Mouse (Mus musculus) cortical plate, adult 2 months (tissue): ENCODE measurements around the gene Clic1. TPM values are rescaled to one million over a fixed set of nuclear protein-coding genes. Genes with fewer than 3 reads are reported as not detected.

Experiments used
- H3K27ac ChIP-seq: fragments of 200-500 bp; 2 replicates; pipeline ENCODE4 v1.5.1; 2012; ENCODE audit warnings: low read length, control low read depth, inconsistent platforms; ENCODE audit not compliant: insufficient read depth
- H3K4me1 ChIP-seq: fragments of 200-500 bp; 2 replicates; pipeline ENCODE4 v1.6.1; 2011; ENCODE audit warnings: low read length; ENCODE audit not compliant: control insufficient read depth, insufficient read depth
- H3K4me3 ChIP-seq: fragments of 200-500 bp; 2 replicates; pipeline ENCODE4 v1.5.1; 2011; ENCODE audit warnings: mild to moderate bottlenecking, low read length, control low read depth; ENCODE audit not compliant: insufficient read depth
- CTCF ChIP-seq: fragments of 200-500 bp; IDR thresholded peaks from 2 replicates; pipeline ENCODE4 v1.5.1; 2011; ENCODE audit warnings: mild to moderate bottlenecking, control low read depth, low read length; ENCODE audit not compliant: insufficient read depth; ENCODE audit errors: extremely low read depth
- POLR2A ChIP-seq: fragments of 200-500 bp; IDR thresholded peaks from 2 replicates; pipeline ENCODE4 v1.6.1; 2011; ENCODE audit warnings: mild to moderate bottlenecking, low read length, control low read depth; ENCODE audit not compliant: insufficient read depth; ENCODE audit errors: extremely low read depth
- polyA plus RNA-seq: library from polyadenylated mRNA; depleted of rRNA; stranded (reverse); fragments of >200 nt; gene quantifications from 2 replicates; pipeline ENCODE4 v1.2.3, GENCODE M21; 2012

Clic1 gene
- polyA plus RNA-seq, 1 experiment: 18.4 TPM

DNA sequence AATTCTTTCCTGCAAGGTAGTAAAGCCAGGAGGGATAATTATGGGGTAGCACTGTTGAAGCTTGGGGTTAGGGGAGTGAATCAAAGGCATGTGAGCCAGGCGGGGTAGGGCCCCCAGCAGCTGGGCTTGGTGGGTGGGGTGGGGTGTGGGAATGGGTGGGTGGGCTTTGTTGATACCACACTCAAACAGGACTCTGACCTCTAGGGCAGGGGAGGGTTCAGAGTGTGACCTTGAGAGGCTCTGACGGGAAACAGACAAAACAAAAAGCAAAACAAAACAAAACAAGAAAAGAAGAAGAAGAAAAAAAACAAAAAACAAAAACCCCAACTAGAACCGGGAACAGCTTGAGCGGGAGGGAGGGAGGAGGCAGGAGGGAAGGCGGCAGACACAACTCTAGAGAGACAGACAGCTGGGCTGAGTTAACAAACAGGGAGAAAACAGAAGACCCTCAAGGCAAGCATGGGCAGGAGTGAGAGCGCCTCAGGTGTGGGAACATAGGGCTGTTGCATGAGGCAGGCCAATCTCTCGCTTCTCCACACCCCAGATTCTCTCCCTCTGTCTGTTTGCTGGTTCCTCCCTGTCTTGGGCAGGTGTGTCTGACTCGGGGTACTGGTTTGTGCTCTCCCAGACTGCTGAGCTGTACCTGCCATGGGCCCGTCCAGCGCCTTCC is 26.9 kb downstream of the Clic1 start, which contains the start of gene Ly6g6e:
Gene Ly6g6e (plus strand): TSS at position 396 of the 670 bp plus-strand sequence.
- peak within 1 kb of the TSS; percentile 21 for H3K4me3 ChIP-seq
- H3K4me1 ChIP-seq: no peaks in the 10 kb centered on the region
- TF ChIP-seq POLR2A: no peak
- TF ChIP-seq CTCF: no peak
- no peak within 1 kb of the TSS for H3K27ac ChIP-seq

DNA sequence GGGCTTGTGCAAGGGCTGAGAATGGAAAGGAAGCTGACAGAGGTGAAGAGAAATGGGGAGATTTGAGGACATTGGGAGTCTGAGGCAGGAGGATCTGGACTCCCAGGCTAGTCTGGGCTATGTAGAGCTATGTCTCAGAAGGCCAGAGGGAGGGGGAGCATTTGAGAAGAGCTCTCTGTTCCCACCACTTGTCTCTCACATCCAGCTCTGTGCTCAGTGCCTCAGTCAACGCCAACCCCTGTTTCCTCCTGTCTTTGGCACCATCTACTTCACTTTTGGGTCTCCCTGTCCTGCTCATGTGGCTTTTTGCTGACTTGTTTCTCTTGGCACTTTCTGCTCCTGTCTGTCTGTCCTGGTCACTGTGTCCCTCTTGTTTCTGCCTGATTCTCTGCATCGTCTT is 27.5 kb downstream of the Clic1 start:
- Histone ChIP-seq H3K27ac (no peak overlapping the region), H3K4me1 (no peaks in the 10 kb centered on the region), H3K4me3 (peak overlapping the region; percentile 21; the same call in 1 of the 2 replicates)
- TF ChIP-seq CTCF: no peak
- TF ChIP-seq POLR2A: no peak

DNA sequence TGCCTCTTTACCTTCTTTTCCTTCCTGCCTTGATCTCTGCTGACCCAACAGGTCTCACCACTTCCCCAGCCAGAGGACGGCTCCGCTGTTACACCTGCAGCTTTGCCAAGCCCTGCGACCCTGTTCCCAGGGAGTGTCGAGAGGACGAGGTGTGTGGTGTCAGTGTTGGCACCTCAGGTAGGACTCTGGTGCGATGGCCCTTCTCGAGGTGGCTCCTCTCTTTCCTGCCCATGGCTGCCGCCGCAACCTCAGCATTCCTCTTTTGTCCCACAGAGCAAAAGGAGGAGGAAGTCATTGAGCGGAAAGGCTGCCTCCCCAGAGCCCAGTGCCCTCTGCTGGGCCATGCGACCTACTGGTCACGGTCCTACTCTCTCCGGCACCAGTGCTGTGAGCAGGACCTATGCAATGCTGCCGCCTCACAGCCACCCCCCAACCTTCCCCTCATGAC is 28.0 kb downstream of the Clic1 start, which contains the start of gene Ly6g6d:
Gene Ly6g6d (minus strand): TSS at position 280 of the 448 bp plus-strand sequence.
- Histone ChIP-seq H3K4me3 (peak within 1 kb of the TSS; percentile 21), H3K27ac (no peak within 1 kb of the TSS), H3K4me1 (no peaks in the 10 kb centered on the region)
- TF ChIP-seq POLR2A (no peak), CTCF (peak; percentile 26)

DNA sequence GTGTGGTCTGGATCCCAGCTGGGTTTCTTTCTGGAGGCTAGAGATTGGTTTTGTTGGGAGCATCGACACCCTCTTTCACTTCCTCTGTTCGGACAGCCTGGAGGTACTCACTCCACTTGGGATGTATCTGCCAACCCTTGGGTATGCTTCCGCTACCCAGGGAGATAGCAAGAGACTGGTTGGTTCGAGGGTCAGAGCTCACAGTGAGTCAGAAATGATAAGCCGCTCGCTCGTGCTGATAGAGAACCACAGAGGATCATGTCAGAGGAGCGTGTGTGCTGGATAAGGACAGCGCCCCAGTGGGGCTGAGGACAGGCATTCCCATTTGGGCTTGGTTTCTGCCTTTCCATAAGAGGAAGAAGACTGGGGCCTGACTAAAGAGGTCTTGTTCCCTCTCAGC is 30.0 kb downstream of the Clic1 start:
- no peak for TF ChIP-seq POLR2A
- TF ChIP-seq CTCF: no peak
- no peak overlapping the region for H3K4me3 ChIP-seq
- no peak overlapping the region for H3K27ac ChIP-seq
- no peaks in the 10 kb centered on the region for H3K4me1 ChIP-seq

DNA sequence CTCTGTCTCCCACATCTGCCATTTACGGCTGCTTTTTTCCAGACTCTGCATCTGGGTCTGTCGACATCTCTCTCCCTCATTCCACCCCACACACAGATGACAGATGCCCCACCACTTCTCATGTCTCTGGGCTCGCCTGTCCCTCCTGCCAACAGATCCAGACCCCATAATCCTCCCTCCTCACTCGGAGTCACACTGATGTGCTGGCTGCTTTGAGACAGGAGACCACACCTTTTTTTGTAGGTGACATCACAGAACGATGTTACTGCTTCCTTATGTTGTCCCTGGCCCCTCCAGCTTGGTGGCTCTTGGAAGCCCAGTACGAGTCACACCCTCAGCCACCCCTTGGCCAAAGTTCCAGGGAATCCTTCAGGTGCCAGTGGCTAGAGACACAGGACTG is 30.5 kb downstream of the Clic1 start:
- Histone ChIP-seq H3K27ac (no peak overlapping the region), H3K4me1 (no peaks in the 10 kb centered on the region), H3K4me3 (no peak overlapping the region)
- TF ChIP-seq CTCF (no peak), POLR2A (no peak)

DNA sequence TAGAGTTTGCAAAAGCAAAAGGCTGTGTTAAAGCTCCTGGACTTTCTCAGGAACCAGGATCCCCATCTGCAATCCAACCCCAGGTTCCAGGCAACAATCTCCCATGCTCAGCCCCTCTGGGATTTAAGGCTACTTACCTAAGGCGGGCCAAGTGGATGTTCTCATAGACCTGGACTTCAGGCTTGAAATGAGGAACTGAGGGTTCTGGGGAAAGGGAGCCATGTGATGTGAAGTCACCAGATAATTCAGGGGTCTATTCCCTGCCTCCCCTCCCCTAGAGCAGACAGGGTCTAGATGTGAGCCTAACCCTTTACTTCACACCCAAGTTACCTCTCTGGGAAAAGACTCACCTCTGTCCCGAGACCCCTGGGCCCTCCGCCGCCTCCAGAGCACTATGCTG is 30.9 kb downstream of the Clic1 start:
- H3K4me3 ChIP-seq: no peak overlapping the region
- peak overlapping the region; percentile 80; the same call in 1 of the 2 replicates for H3K27ac ChIP-seq
- no peaks in the 10 kb centered on the region for H3K4me1 ChIP-seq
- TF ChIP-seq CTCF (no peak), POLR2A (no peak)

DNA sequence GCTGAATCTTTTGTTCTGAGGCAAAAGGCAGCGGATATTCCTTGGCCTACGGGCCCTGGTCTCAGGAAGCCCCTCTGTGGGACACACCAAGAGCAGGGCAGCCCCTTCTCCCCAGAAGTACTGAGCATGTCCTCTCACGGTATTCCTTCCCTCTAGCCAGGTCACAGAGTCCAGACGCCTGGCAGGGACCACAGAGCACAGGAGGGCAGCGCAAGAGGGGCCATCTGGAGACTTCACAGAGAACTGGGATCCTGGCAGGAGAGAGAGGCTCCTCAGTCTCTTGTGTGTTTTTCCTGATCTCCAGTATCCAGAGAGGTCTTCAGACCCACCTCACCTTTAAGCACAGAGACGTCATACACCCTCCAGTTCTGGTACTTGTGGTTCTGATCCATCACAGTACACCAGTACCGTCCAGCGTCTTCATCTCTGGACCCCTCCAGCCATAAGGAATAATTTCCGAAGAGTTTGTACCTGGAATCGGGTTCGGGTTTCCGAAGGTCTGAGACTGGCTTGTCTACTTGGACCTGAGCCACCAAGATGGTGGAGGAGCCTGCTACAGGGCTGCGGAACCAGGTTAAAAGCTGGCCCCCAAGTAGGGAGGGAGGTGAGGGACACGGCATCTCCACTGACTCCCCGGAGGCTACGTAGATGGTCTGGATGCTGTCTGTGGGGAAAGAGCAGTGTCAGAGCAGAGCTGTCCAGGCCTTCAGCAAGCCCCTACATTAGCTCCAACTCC is 33.2 kb downstream of the Clic1 start:
- Histone ChIP-seq H3K27ac (no peak overlapping the region), H3K4me3 (no peak overlapping the region), H3K4me1 (no peaks in the 10 kb centered on the region)
- TF ChIP-seq CTCF: no peak
- no peak for TF ChIP-seq POLR2A

DNA sequence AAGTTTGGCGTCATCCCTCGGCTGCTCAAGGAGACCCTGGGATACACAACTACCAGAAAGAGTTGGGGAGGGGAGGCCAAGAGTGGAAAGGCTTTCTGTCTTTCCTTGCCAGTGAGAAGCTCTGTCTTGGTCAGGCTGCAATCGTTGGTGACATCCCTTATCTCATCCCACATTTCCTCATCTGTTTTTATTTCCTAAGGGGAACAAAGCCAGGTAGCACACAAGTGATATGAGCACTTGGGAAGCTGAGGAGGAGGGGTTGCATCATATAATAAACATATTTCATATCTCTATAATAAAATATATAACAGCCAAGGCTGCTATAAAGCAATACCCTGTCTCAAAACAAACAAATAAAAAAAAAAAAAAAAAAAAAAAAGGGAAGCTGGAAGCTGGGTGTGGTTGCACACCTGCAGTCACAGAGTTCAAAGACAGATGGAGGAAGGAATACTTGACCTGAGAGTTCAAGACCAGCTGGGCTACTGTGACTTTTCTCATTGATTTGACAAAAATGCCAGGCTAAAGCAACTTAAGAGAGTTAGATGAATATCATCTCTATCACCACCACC is 34.2 kb downstream of the Clic1 start:
- no peaks in the 10 kb centered on the region for H3K4me1 ChIP-seq
- H3K4me3 ChIP-seq: no peak overlapping the region
- no peak overlapping the region for H3K27ac ChIP-seq
- TF ChIP-seq CTCF (no peak), POLR2A (no peak)

DNA sequence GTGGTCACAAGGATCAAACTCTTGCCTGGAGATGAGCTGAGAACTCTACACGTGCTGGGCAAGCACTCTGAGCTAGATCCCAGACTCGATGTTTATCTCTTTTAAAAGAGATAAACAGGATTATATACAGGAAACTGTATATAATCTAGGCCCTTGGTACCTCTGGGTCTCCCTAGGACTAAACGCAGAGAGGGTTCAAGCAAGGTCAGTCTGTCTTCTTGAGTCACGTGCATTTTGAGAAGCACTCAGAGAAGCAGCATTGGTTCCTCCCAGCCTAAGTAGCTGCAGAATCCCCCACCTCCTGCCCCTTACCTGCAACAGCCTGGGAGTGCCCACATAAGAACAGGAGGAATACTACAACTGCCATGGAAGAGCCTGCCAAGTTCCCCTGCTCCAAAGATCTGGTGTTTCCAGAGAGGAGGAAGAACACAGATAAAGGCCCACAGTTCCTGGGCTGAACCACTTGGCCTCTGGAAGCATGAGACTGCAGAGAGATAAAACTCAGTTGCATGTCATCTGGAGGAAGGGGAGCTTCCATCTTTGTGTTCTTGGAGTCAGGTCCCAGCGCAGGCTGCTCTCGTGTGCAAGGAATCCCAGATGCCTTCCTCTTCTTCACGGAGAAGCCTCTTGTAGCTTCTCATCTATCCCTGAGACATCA is 35.6 kb downstream of the Clic1 start, which contains the start of gene Ly6g6f:
Gene Ly6g6f (minus strand): TSS at position 403 of the 658 bp plus-strand sequence.
- TF ChIP-seq CTCF: no peak
- TF ChIP-seq POLR2A: no peak
- Histone ChIP-seq H3K4me3 (no peak within 1 kb of the TSS), H3K4me1 (no peaks in the 10 kb centered on the region), H3K27ac (no peak within 1 kb of the TSS)
